Mouse (Mus musculus): Measurements from ENCODE around the gene Tspoap1. TPM values are rescaled to one million over a fixed set of nuclear protein-coding genes. Genes with fewer than 3 reads are reported as not detected.

Gene Tspoap1
- polyA plus RNA-seq, 2 experiments = 2.9 to 6.5 TPM

DNA sequence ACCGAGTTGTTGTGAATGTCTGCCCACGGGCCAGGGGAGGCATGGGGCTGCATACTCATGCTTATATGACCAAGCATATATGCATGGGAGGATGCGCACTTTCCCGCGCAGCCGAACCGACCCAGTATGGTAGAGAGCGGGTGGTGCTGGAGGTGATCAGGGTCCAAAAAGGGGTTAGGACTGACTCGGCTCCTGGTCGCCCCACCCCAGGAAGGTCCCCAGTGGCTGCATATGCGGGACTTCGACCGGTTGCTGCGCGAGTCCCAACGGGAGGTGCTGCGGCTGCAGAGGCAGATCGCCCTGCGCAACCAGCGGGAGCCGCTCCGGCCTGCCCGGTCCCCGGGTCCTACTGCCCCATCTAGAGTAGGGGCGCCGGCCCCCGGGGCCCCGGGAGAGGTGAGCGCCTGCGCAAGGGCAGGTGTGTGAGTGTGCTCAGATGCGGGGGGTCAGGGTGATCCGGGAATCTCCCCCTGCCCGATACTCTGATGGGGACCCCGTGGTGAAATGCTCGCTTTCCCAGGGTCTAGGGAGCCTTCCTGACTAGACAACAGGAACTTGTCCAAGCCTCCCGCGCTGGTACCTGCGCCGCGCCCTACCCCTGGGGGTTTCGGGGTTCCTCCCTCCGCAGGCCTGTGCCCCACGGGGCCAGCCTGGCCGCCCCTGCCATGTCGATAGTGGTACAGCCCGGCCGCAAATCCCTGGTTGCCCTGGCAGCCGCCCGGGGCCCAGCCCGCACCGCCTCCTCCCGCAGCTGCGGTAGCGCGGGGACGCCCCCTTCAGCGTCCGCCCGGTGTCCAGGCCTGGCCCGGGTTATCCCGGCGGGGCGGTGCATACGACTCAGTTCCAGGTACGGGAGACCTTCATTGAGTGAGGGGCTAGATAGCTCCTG lies 3.9 kb downstream of the Tspoap1 start:
- peak overlapping the region; percentile 55 for H3K9ac ChIP-seq (ENCODE audit: low read depth, low read length, severe bottlenecking)

DNA sequence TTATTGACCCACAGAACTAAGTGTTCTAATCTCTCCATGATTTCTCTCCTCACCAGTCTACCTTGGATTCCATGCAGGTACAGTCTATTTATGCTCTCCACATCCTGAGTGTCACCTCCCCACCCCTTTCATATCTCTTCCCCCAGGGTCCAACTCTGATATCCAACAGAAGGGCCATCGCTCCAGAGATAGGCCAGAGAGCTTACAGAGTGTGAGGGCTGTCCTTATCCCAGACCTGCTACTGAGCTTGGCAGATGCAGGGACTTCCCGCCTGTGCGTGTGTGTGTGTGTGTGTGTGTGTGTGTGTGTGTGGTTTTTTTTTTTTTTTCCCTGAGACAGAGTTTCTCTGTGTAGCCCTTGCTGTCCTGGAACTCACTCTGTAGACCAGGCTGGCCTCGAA lies 8.4 kb downstream of the Tspoap1 start:
- WGBS = 92% methylated on average over 4 of the region's 4 CpGs
- ATAC-seq (ENCODE audit: low FRiP score, low read depth) (no peak), DNase-seq (ENCODE audit: low spot score) (no peak)
- H3K27me3 ChIP-seq (ENCODE audit: control insufficient read depth, insufficient read depth, low read length) = peaks cover 18% of the 10 kb centered on the region
- no peaks in the 10 kb centered on the region for H3K9me3 ChIP-seq (ENCODE audit: control insufficient read depth, low read length)
- H3K9ac ChIP-seq (ENCODE audit: low read depth, low read length, severe bottlenecking) = no peak overlapping the region
- no peak overlapping the region for H3K27ac ChIP-seq (replicated peaks; ENCODE audit: low read depth, low read length)
- no peak overlapping the region for H3K4me3 ChIP-seq (replicated peaks; ENCODE audit: low read length)
- H3K36me3 ChIP-seq (ENCODE audit: control insufficient read depth, insufficient read depth, low read length) = no peaks in the 10 kb centered on the region
- TF ChIP-seq POLR2A (IDR thresholded peaks at IDR 0.05; ENCODE audit: borderline replicate concordance, extremely low read depth, insufficient read depth, insufficient read length) = no peak
- H3K4me2 ChIP-seq (replicated peaks; ENCODE audit: low read depth, low read length, severe bottlenecking) = no peak overlapping the region
- H3K4me1 ChIP-seq (ENCODE audit: control insufficient read depth, insufficient read depth, low read length) = peaks cover 8% of the 10 kb centered on the region

More for the DNA sequence above, 3.9 kb downstream of the Tspoap1 start:
- 0 out of 2 replicates have a peak, but pooled peaks have one; percentile 23 for TF ChIP-seq POLR2A (IDR thresholded peaks at IDR 0.05; ENCODE audit: borderline replicate concordance, extremely low read depth, insufficient read depth, insufficient read length)
- under 1% methylated on average over 62 of the region's 65 CpGs for WGBS
- Histone ChIP-seq H3K9me3 (ENCODE audit: control insufficient read depth, low read length) (no peaks in the 10 kb centered on the region), H3K4me2 (replicated peaks; ENCODE audit: low read depth, low read length, severe bottlenecking) (peak overlapping the region; percentile 96), H3K27ac (replicated peaks; ENCODE audit: low read depth, low read length) (no peak overlapping the region), H3K27me3 (ENCODE audit: control insufficient read depth, insufficient read depth, low read length) (peaks cover 56% of the 10 kb centered on the region), H3K4me3 (replicated peaks; ENCODE audit: low read length) (peak overlapping the region; percentile 46), H3K36me3 (ENCODE audit: control insufficient read depth, insufficient read depth, low read length) (no peaks in the 10 kb centered on the region), H3K4me1 (ENCODE audit: control insufficient read depth, insufficient read depth, low read length) (peaks cover 12% of the 10 kb centered on the region)
- ATAC-seq (ENCODE audit: low FRiP score, low read depth) = no peak
- DNase-seq (ENCODE audit: low spot score) = no peak

DNA sequence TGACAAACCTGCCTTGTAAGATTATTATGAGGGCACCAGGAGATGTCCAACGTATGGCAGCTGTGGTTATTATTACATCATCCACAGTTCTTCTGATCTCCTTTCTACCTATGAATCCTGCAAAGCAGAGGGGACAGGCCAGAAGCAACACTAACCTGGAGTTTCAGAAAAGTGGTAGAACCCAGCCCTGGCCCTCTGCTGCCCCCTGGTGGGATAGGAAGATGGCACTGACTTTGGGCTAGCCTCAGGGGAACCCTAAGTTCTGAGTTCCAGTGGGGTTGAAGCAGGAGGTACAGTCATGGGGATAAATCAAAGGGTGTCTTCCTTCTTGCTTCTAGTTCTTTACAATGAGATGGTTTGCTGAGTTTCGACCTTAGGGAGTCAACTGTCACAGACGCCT lies 10.6 kb downstream of the Tspoap1 start:
- Histone ChIP-seq H3K27me3 (ENCODE audit: control insufficient read depth, insufficient read depth, low read length) (no peaks in the 10 kb centered on the region), H3K27ac (replicated peaks; ENCODE audit: low read depth, low read length) (no peak overlapping the region), H3K9me3 (ENCODE audit: control insufficient read depth, low read length) (no peaks in the 10 kb centered on the region), H3K4me2 (replicated peaks; ENCODE audit: low read depth, low read length, severe bottlenecking) (no peak overlapping the region), H3K4me1 (ENCODE audit: control insufficient read depth, insufficient read depth, low read length) (no peaks in the 10 kb centered on the region), H3K9ac (ENCODE audit: low read depth, low read length, severe bottlenecking) (no peak overlapping the region), H3K36me3 (ENCODE audit: control insufficient read depth, insufficient read depth, low read length) (no peaks in the 10 kb centered on the region), H3K4me3 (replicated peaks; ENCODE audit: low read length) (no peak overlapping the region)
- DNase-seq (ENCODE audit: low spot score) = peak; percentile 37
- ATAC-seq (ENCODE audit: low FRiP score, low read depth) = no peak
- WGBS = 56% methylated on average over 3 of the region's 3 CpGs
- TF ChIP-seq POLR2A (IDR thresholded peaks at IDR 0.05; ENCODE audit: borderline replicate concordance, extremely low read depth, insufficient read depth, insufficient read length) = no peak

- Histone ChIP-seq H3K4me1 (ENCODE audit: control insufficient read depth, insufficient read depth, low read length) (no peaks in the 10 kb centered on the region), H3K4me2 (replicated peaks; ENCODE audit: low read depth, low read length, severe bottlenecking) (no peak overlapping the region), H3K4me3 (replicated peaks; ENCODE audit: low read length) (no peak overlapping the region), H3K9me3 (ENCODE audit: control insufficient read depth, low read length) (no peaks in the 10 kb centered on the region), H3K27me3 (ENCODE audit: control insufficient read depth, insufficient read depth, low read length) (no peaks in the 10 kb centered on the region), H3K9ac (ENCODE audit: low read depth, low read length, severe bottlenecking) (no peak overlapping the region), H3K36me3 (ENCODE audit: control insufficient read depth, insufficient read depth, low read length) (no peaks in the 10 kb centered on the region), H3K27ac (replicated peaks; ENCODE audit: low read depth, low read length) (no peak overlapping the region)
- 87% methylated on average over 3 of the region's 3 CpGs for WGBS
- no peak for TF ChIP-seq POLR2A (IDR thresholded peaks at IDR 0.05; ENCODE audit: borderline replicate concordance, extremely low read depth, insufficient read depth, insufficient read length)
- no peak for DNase-seq (ENCODE audit: low spot score)
- ATAC-seq (ENCODE audit: low FRiP score, low read depth) = no peak
Observed at GRCm38 (mm10) chr11:87772354-87772753, 12.0 kb downstream of the Tspoap1 start.

DNA sequence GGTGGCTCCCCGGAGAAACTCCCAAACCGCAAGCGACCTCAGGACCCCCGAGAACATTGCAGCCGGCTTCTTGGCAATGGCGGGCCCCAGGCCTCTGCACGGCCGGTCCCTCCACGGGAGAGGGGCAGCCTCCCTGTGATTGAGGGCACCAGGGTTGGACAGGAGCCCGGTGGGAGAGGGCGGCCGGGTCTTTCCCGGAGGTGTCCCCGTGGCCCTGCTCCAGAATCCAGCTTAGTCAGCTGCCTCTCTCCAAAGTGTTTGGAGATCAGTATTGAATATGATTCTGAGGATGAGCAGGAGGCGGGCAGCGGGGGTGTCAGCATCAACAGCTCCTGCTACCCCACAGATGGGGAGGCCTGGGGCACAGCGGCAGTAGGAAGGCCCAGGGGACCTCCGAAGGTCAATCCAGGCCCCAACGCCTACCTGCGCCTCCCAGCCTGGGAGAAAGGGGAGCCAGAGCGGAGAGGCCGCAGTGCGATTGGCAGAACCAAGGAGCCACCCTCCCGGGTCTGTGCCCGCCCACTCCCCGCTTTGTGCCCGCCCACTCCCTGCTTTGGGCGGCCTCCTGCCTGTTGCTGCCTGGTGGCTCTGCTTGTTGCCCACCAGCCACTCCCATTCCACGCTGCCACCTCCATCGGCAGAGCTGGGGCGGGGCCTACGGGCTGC lies 17.9 kb downstream of the Tspoap1 start:
- peaks cover 6% of the 10 kb centered on the region for H3K4me1 ChIP-seq (ENCODE audit: control insufficient read depth, insufficient read depth, low read length)
- peak overlapping the region; percentile 65 for H3K9ac ChIP-seq (ENCODE audit: low read depth, low read length, severe bottlenecking)
- H3K36me3 ChIP-seq (ENCODE audit: control insufficient read depth, insufficient read depth, low read length) = no peaks in the 10 kb centered on the region
- ATAC-seq (ENCODE audit: low FRiP score, low read depth) (peak; percentile 89), DNase-seq (ENCODE audit: low spot score) (peak; percentile 81)
- no peaks in the 10 kb centered on the region for H3K9me3 ChIP-seq (ENCODE audit: control insufficient read depth, low read length)
- peak overlapping the region; percentile 91 for H3K4me2 ChIP-seq (replicated peaks; ENCODE audit: low read depth, low read length, severe bottlenecking)
- no peak overlapping the region for H3K27ac ChIP-seq (replicated peaks; ENCODE audit: low read depth, low read length)
- H3K27me3 ChIP-seq (ENCODE audit: control insufficient read depth, insufficient read depth, low read length) = no peaks in the 10 kb centered on the region
- H3K4me3 ChIP-seq (replicated peaks; ENCODE audit: low read length) = peak overlapping the region; percentile 40
- TF ChIP-seq POLR2A (IDR thresholded peaks at IDR 0.05; ENCODE audit: borderline replicate concordance, extremely low read depth, insufficient read depth, insufficient read length) = no peak
- WGBS = 11% methylated on average over 27 of the region's 32 CpGs

Measured in limb, embryonic 14.5 days (tissue).